Mouse (Mus musculus) liver, adult 2 months (tissue): ENCODE results near the gene 1700020N01Rik. TPM values are rescaled to one million over a fixed set of nuclear protein-coding genes. Genes with fewer than 3 reads are reported as not detected.

Experiments
- DNase-seq: peaks from one replicate; pipeline ENCODE4 v3.0.0-alpha.2; 2011; ENCODE audit warnings: low read depth, low spot score; ENCODE audit errors: extremely low read depth
- H3K27ac ChIP-seq: fragments of 200-500 bp; replicated peaks from 2 replicates; pipeline ENCODE4 v1.5.1; 2012; ENCODE audit warnings: low read depth, mild to moderate bottlenecking, control low read depth, inconsistent platforms, low read length; ENCODE audit not compliant: insufficient read depth
- H3K27me3 ChIP-seq: fragments of 200-500 bp; 2 replicates; pipeline ENCODE4 v1.6.1; 2012; ENCODE audit warnings: mild to moderate bottlenecking, moderate library complexity, low read length, inconsistent platforms; ENCODE audit not compliant: control insufficient read depth, insufficient read depth
- H3K36me3 ChIP-seq: fragments of 200-500 bp; 2 replicates; pipeline ENCODE4 v1.6.1; 2012; ENCODE audit warnings: low read length, inconsistent platforms; ENCODE audit not compliant: control insufficient read depth, insufficient read depth
- H3K4me1 ChIP-seq: fragments of 200-500 bp; 2 replicates; pipeline ENCODE4 v1.6.1; 2011; ENCODE audit warnings: low read length; ENCODE audit not compliant: control insufficient read depth, insufficient read depth
- H3K4me3 ChIP-seq: fragments of 200-500 bp; 2 replicates; pipeline ENCODE4 v1.5.1; 2011; ENCODE audit warnings: low read depth, mild to moderate bottlenecking, control low read depth, low read length, moderate library complexity; ENCODE audit not compliant: insufficient read depth
- H3K79me2 ChIP-seq: fragments of 200-500 bp; 2 replicates; pipeline ENCODE4 v1.6.1; 2012; ENCODE audit warnings: inconsistent platforms, mild to moderate bottlenecking, low read length, moderate library complexity; ENCODE audit not compliant: control insufficient read depth, insufficient read depth
- H3K9ac ChIP-seq: fragments of 200-500 bp; 2 replicates; pipeline ENCODE4 v1.6.1; 2012; ENCODE audit warnings: low read depth, mild to moderate bottlenecking, control low read depth, inconsistent platforms, low read length
- CTCF ChIP-seq: fragments of 200-500 bp; IDR thresholded peaks from 2 replicates; pipeline ENCODE4 v1.5.1; 2011; ENCODE audit warnings: low read depth, low read length, control low read depth
- POLR2A ChIP-seq: fragments of 200-500 bp; IDR thresholded peaks from 2 replicates; pipeline ENCODE4 v1.6.1; 2011; ENCODE audit warnings: low read length, control low read depth; ENCODE audit not compliant: insufficient read depth; ENCODE audit errors: extremely low read depth
- WGBS: fragments of 180-500 bp; shearing (Covaris S2); methylation state at CpG from one replicate; pipeline ENCODE4 v1.1.7; 2018; 5-methylcytosine and 5-hydroxymethylcytosine counted together
- polyA plus RNA-seq: library from polyadenylated mRNA; depleted of rRNA; stranded (reverse); fragments of >200 nt; gene quantifications from 2 replicates; pipeline ENCODE4 v1.2.3, GENCODE M21; 2012; rRNA removed
- total RNA-seq: library from RNA; depleted of rRNA; stranded (reverse); fragments of >200 nt; gene quantifications from 2 replicates; pipeline ENCODE4 v1.2.3, GENCODE M21; 2014; rRNA removed

The 1700020N01Rik gene
- total and polyA plus RNA-seq, 2 experiments = not detected

DNA sequence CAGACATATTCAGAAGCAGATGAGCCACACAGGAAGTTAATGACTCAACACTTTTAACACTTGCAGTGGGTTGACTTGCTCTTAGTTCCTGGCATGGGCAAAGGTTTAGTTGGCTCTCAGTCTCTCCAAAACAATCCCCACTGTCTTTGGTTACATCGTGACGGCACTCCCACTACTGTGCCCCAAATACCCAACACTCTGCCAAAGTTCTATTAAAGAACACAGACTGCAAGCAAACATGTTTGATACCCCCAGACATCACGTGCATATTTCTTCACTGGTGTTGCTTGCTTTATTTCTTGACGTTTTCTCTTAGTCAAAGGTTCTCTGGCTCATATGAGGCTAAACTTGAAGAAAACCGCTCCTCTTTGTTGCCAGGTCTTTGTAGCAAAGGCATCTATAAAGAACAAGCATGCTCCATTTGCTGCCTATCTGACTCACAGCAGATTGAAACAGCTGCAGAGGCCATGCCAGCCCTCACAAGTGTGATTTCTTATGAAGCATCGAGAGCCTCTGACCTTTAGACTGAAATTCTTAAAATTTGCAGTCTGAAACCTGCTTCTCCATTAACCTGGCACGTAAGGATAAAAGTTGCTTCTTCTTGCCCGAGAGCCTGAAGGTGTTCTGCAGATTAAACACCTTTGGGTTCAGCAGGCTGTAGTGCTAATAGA is 66.8 kb downstream of the 1700020N01Rik start:
- WGBS = 88% methylated on average over 8 of the region's 8 CpGs

DNA sequence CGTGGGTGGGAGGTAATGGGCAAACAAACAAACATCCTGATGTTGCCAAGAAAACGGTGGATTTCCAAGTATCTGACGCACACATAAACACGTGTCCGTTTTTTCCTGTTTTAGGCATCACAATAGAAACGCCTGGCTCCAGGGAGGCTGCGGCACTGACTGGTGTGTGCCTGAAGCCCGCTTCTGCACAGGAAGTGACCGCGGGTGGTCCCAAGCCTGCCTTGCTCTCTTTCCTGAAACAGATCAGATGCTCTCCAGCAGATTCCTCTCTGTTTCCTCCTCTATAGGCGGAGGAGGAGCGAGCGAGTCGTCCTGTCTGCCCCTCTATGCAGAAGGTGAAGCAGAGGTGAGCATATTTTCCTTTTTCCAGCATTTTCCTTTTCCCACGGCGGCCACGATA is 76.0 kb downstream of the 1700020N01Rik start:
- Histone ChIP-seq H3K4me3 (peak overlapping the region; percentile 8), H3K9ac (0 out of 2 replicates have a peak overlapping the region, but pooled peaks have one; percentile 26), H3K27me3 (no peaks in the 10 kb centered on the region), H3K27ac (peak overlapping the region; percentile 5; the same call in 1 of the 2 replicates), H3K79me2 (no peaks in the 10 kb centered on the region), H3K36me3 (no peaks in the 10 kb centered on the region), H3K4me1 (peaks cover 5% of the 10 kb centered on the region; the same call in 1 of the 2 replicates)
- WGBS = 62% methylated on average over 17 of the region's 17 CpGs
- TF ChIP-seq CTCF = no peak
- TF ChIP-seq POLR2A = no peak
- DNase-seq = no peak

More for the DNA sequence above, 66.8 kb downstream of the 1700020N01Rik start:
- Histone ChIP-seq H3K27me3 (no peaks in the 10 kb centered on the region), H3K79me2 (no peaks in the 10 kb centered on the region), H3K9ac (no peak overlapping the region), H3K4me3 (no peak overlapping the region), H3K36me3 (no peaks in the 10 kb centered on the region), H3K4me1 (no peaks in the 10 kb centered on the region), H3K27ac (no peak overlapping the region)
- DNase-seq = no peak
- TF ChIP-seq CTCF (no peak), POLR2A (no peak)

DNA sequence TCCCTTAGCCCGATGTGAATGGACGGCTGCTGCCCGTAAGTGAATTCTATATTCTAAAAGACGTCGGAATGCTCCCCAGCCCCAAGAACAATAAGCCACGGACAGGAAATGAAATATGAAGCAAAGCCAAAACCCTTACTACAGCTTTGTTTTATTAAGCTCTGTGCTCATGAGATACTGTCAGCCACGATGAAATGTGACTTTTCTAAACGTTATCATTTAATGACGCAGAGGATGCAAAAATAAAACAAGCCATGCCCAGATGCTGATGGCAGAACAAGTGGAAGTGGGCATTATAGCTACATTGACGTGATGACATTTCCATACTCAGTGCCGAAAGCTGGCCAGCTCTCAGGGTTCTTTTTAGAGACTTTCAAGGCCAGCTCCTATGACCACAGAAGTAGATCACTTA is 76.8 kb downstream of the 1700020N01Rik start:
- H3K4me3 ChIP-seq = no peak overlapping the region
- no peaks in the 10 kb centered on the region for H3K36me3 ChIP-seq
- no peak for TF ChIP-seq POLR2A
- no peak for TF ChIP-seq CTCF
- WGBS = 75% methylated on average over 11 of the region's 11 CpGs
- DNase-seq = no peak
- peaks cover 5% of the 10 kb centered on the region; the same call in 1 of the 2 replicates for H3K4me1 ChIP-seq
- H3K9ac ChIP-seq = no peak overlapping the region
- no peaks in the 10 kb centered on the region for H3K27me3 ChIP-seq
- H3K27ac ChIP-seq = no peak overlapping the region
- H3K79me2 ChIP-seq = no peaks in the 10 kb centered on the region

- TF ChIP-seq POLR2A (no peak), CTCF (no peak)
- Histone ChIP-seq H3K4me1 (peaks cover 5% of the 10 kb centered on the region; the same call in 1 of the 2 replicates), H3K27me3 (no peaks in the 10 kb centered on the region), H3K79me2 (no peaks in the 10 kb centered on the region), H3K27ac (peak overlapping the region; percentile 12; the same call in 1 of the 2 replicates), H3K9ac (no peak overlapping the region), H3K4me3 (no peak overlapping the region), H3K36me3 (no peaks in the 10 kb centered on the region)
- WGBS = 55% methylated on average over 5 of the region's 5 CpGs
- DNase-seq = no peak
These were observed 77.2 kb downstream of the 1700020N01Rik start for GRCm38 (mm10) chr10:21670168-21670567.

Other genes starting within 250 kb of the 1700020N01Rik start
- 382 and 384 TPM in 2 replicates for gene Aldh8a1, start 215.9 kb upstream of the 1700020N01Rik start, total RNA-seq
- gene Aldh8a1, start 215.9 kb upstream of the 1700020N01Rik start, polyA plus RNA-seq = 309 TPM in 2 replicates